Mouse (Mus musculus) v-Abl transformed pro-B cells (cell line): Measurements from ENCODE around the gene Igf2bp1.

ENCODE experiments used
- in situ Hi-C, 2 experiments: fragments of 400-800 bp; cut with MboI; formaldehyde crosslinking; loops; one replicate each; pipeline ENCODE4 v1.15.1; 2025; ENCODE audit not compliant: unreplicated experiment in 2 of 2

Gene Igf2bp1

GRCm38 (mm10) chr11:95913959-95914566 is 91.7 kb downstream of the Igf2bp1 start:
- in situ Hi-C loops, result no loop called here

- in situ Hi-C loops, result no loop called here
These were observed 94.2 kb downstream of the Igf2bp1 start for GRCm38 (mm10) chr11:95911579-95911978.

- in situ Hi-C loops, result no loop called here
These were observed 97.8 kb downstream of the Igf2bp1 start for GRCm38 (mm10) chr11:95907805-95908524.
